Mouse (Mus musculus) cerebellum, adult 2 months (tissue): ENCODE measurements at regions not wholly inside any gene's neighbourhood (a gene's known extent, or its start where the extent isn't known, plus 50 kb on each side); places are given as distances from the start of the nearest gene placed in this dataset.
"Not testable (repeated sequence)": the region's sequence is repeated elsewhere in the genome, so short reads cannot be mapped to it uniquely, and the experiment has no call there.

Source experiments
- CTCF ChIP-seq: fragments of 200-500 bp; IDR thresholded peaks from 2 replicates; pipeline ENCODE4 v1.5.1; 2011; ENCODE audit warnings: low read depth, mild to moderate bottlenecking, control low read depth, low read length, moderate library complexity, borderline replicate concordance; ENCODE audit not compliant: insufficient read depth
- POLR2A ChIP-seq: fragments of 200-500 bp; IDR thresholded peaks from 2 replicates; pipeline ENCODE4 v1.6.1; 2011; ENCODE audit warnings: low read length, control low read depth, borderline replicate concordance; ENCODE audit not compliant: insufficient read depth

- not testable (repeated sequence) for TF ChIP-seq POLR2A, CTCF
Observed at GRCm38 (mm10) chr17:63749257-63749656, 113.6 kb upstream of the Fer start.
